Mouse (Mus musculus): ENCODE measurements around the gene Krt81.

Gene Krt81

GRCm38 (mm10) chr15:101453093-101453736 lies 10.3 kb downstream of the Krt81 start:
- DNase-seq (ENCODE audit: low spot score) = peak; percentile 68

GRCm38 (mm10) chr15:101447444-101447843 lies 16.1 kb downstream of the Krt81 start, which contains the start of gene Krt88:
Gene Krt88 (plus strand): TSS chr15:101447744.
- no peak for DNase-seq (ENCODE audit: low spot score)

DNA sequence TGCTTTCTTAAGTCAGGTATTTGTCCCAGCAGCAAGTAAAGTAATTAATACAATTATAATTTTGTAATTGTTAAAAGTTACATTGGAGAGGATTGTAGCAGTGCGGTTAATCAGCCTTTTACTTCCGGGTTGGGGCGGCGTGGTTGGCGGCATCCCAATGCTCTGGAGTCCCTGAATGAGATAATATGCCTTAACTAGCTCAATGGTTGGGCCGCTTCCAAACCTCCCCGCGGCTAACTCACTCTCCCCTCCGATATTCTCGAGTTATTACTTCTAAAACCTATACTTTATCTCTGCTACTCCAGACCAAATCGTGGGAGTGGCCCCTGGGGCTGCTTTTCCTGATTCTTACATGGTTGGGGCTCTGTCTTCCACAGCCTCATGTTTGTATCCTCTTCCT lies 17.0 kb downstream of the Krt81 start:
- DNase-seq (ENCODE audit: low spot score) = no peak

DNA sequence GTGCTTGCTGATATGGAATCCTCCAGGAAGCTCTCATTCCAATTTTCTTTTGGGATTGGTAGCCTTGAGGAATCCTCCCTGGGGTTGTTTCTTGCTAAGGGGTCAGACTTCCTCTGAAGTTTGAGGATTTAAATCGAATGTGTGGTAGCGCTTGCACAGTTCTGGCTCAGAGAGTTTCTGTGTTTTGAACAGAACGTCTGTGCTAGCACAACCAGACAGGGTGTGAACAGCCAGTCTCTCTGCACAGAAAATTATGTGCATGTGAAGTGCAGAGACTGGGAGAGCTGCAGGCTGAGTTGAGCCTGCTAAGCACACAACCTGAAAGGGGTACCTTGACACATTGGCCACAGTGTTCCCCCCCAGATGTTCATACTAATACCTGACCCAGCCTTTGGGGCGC lies 22.7 kb downstream of the Krt81 start:
- DNase-seq (ENCODE audit: low spot score) = no peak

DNA sequence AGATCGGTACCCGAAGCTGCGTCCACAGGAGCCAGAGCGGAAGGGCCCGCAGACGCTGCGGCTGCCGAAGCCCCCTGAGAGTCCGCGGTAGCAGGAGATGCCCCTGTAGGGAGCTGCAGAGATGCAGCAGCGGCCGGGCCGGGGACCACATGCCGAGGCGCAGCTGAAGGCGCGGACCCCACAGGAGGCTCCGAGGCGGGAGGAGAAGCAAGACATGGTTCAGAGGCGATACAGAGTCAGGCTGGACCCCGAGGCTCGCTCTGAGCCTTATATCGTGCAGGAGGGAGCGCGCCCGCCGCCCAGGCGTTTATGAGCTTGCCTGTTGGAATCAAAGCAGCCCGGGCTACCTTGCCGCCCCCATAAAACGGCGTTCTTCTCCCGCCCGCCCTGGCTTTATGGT lies 25.0 kb downstream of the Krt81 start, which contains the start of gene Krt87:
Krt87 (minus strand) TSS at position 250 of the 400 bp plus-strand sequence.
- no peak for DNase-seq (ENCODE audit: low spot score)

GRCm38 (mm10) chr15:101436611-101437010 lies 26.9 kb downstream of the Krt81 start:
- no peak for DNase-seq (ENCODE audit: low spot score)

- DNase-seq (ENCODE audit: low spot score) = no peak
These were observed 38.6 kb downstream of the Krt81 start for GRCm38 (mm10) chr15:101424914-101425313.

DNA sequence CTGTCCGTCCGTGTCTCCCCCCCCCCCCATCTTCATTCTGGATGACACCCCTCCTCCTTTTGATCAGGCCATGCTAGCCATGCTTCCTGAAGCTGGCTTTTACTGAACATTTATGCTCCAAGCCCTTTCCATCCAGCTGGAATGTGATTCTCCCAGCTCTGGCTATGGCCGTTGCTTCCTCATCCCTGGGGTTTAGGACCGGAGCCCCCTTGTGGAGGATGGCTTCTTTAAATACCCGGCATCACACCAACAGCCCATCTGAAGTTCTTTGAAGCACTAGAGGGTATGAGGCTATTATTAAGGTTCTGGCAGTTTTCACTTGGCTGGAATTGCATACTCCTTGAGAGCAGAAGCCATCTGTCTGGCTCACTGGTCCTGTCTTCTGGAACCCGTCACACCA lies 42.6 kb downstream of the Krt81 start:
- no peak for DNase-seq (ENCODE audit: low spot score)

DNA sequence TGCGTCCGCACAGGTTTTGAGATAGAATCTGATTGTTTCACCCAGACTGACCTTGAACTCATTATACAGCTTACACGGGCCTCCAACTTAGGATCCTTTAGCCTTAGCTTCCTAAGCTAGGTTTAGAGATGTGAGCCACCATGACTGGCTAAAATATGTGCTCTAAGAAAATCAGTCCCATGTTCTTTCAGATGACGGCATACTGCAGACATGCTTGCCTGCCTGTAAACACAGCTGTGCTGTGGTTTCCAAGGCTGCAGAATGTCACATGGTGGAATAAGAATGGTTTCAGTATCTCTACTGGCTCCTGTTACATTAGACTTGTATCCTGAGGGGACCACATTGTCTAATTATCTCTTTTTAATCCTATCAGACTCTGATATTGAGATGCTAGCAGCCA lies 44.6 kb downstream of the Krt81 start:
- no peak for DNase-seq (ENCODE audit: low spot score)

DNA sequence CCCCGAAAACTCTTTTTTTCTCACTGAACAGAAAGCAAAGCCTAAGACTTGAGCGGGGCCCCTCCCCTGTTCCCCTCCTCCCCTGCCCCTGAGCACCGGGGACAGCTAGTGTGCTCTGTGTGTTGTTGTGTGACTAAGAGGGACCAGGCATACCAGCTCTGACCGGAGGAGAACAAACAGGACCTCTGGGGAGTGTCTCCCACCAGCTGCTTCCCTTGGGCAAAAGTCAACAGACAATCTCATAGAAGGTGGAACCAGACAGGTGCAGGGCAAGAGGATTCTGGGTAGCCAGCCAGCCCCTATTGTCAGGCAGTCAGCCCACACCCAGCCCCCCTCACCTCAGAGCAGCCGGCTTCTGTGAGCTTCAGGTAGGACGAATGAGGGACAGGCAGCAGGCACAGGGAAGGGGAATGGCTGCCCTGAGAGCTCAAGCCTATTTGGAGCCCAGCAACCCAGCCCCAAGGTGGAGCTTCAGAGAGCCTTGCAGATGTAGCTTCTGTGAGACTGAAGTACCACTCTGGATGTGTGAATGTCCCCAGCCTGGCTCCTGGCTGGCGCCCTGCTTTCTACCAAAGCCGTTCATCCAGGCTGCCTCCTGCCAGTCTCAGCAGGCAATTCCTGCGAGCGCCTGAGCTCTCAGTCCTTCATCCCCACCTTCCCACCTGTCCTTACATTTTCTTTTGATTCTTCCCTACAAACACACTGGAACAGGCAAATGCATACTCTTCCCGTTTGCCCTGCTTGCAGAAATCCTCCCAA lies 48.6 kb downstream of the Krt81 start:
- no peak for DNase-seq (ENCODE audit: low spot score)

GRCm38 (mm10) chr15:101413916-101414635 lies 49.5 kb downstream of the Krt81 start:
- no peak for DNase-seq (ENCODE audit: low spot score)

DNA sequence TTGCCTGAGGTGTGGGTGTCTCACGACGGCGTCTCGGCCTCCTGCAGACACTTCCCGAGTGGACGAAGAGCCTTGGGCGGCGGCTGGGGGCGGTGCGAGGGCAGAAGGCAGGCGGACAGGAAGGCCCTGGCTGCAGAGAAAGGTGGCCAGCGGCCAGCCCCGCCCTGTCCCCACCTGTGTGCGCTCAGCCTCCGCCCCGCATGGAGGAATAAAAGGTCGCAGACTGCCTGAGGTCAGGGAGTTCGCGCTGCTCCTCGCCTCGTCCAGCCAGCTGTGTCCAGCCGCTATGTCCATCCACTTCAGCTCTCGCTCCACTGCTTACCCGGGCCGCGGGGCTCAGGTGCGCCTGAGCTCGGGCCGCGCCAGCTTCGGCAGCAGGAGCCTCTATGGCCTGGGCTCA lies 51.4 kb downstream of the Krt81 start:
- no peak for DNase-seq (ENCODE audit: low spot score)

DNA sequence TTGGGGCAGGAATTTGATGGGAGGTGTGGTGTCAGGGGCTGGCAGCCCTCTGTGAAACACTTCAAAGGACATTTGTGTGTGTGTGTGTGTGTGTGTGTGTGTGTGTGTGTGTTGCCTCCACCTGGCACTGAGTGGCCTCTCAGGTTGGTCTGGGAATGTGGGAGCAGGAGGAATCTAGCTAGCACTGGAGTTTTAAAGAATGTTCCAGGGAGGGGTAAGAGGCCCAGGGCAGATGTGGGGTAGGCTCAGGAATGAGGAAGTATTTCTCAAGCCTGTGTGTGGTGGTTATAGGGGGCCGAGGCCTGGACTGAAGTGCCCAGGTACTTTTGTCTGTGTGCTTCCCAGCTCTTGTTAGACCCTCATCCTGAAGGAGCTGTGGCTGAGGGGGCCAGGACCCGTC lies 52.8 kb downstream of the Krt81 start, which contains the start of gene Krt7:
Krt7 (plus strand) TSS at position 269 of the 400 bp plus-strand sequence.
- no peak for DNase-seq (ENCODE audit: low spot score)

Measured in left cerebral cortex, adult 11 months (tissue).